Mouse (Mus musculus): ENCODE data around the gene Gm49366.
"Not testable (repeated sequence)": the region's sequence is repeated elsewhere in the genome, so short reads cannot be mapped to it uniquely, and the experiment has no call there.

The Gm49366 gene

DNA sequence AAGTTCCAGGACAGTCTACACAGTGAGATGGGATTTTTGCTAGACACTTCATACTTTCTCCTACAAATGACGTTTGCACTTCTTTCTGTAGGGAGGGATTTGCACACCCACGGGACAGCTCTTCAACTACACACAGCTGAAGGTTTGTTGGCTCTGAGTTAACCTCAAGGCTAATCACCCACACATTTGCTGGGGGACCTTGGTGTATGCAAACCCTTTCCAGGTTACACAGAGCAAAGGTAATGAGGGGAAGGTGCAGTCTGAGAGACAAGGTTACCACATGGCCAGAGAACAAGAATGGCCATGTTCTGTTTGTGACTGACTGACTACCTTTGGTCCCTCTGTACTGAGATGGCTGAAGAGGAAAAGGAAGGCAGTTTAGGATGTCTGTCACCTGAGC is 45.1 kb downstream of the Gm49366 start:
- DNase-seq (ENCODE audit: low read depth, low spot score): no peak

DNA sequence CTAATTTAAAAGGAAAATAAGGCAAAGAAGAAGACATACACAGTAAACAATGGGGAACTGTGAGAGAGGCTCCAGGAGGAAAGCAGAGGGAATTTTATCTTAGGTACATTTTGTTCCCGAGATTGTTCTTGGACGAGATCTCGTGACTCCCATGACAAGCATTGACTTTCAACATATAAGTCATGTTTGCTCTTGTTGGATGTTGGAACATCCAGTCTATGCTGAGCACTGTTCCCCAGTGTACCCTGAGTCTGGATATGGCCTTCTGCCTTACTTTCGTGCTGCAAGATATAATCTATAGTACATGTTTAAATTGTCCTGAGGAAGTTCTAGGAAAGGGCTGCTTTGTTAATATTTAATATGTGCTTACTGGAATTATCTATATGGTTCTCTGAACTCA is 45.8 kb downstream of the Gm49366 start:
- DNase-seq (ENCODE audit: low read depth, low spot score): no peak

DNA sequence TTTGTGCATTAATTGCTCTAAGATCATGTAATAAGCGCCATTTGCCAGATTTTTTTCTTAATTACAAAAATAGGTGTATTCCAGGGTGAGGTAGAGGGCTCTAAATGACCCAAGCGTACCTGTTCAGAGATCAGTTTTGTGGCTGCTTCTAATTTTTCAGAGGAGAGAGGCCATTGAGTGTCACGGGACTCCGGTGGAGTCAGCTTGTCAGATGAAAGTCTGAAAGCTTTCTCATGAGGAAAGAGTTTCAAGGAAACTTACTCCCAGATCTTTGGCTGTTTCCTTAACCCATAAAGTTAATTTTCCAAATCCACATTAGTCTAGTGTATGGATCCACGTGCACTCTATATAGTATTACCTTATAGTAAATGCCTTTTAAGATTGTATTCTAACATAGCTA is 55.9 kb downstream of the Gm49366 start:
- DNase-seq (ENCODE audit: low read depth, low spot score): not testable (repeated sequence)

DNA sequence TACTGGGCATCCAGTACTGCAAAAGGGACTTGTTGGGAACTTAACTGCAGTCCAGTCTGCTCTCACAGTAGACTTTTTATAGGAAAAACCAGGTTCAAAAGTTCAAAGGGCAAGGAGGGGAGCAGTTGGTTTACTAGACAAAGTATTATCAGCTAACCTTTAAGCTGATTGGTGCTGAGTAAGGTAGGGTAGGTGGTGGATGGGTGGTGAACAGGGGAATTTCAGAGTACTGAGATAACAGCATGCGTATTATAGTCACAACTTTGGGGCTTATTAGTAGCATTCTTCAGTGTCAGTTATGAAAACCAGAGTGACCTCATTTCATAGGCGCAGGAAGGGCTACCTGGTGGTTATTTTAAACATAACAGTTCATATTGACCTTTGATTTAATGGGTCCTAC is 60.9 kb downstream of the Gm49366 start:
- DNase-seq (ENCODE audit: low read depth, low spot score): no peak

DNA sequence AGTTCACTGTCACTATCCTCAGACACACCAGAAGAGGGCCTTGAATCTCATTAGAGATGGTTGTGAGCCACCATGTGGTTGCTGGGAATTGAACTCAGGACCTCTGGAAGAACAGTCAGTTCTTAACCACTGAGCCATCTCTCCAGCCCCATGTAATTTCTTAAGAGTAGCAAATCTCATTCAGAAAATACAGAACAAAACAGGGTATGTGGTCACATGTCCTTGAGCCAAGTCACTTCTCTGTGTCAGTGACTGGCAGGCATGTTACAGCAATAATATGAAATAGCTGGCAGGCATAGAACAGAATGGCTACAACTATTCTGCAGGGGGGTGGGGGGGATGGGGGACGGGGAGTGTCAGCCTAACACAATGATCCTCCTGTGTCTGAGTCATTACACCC is 61.3 kb downstream of the Gm49366 start:
- no peak for DNase-seq (ENCODE audit: low read depth, low spot score)

DNA sequence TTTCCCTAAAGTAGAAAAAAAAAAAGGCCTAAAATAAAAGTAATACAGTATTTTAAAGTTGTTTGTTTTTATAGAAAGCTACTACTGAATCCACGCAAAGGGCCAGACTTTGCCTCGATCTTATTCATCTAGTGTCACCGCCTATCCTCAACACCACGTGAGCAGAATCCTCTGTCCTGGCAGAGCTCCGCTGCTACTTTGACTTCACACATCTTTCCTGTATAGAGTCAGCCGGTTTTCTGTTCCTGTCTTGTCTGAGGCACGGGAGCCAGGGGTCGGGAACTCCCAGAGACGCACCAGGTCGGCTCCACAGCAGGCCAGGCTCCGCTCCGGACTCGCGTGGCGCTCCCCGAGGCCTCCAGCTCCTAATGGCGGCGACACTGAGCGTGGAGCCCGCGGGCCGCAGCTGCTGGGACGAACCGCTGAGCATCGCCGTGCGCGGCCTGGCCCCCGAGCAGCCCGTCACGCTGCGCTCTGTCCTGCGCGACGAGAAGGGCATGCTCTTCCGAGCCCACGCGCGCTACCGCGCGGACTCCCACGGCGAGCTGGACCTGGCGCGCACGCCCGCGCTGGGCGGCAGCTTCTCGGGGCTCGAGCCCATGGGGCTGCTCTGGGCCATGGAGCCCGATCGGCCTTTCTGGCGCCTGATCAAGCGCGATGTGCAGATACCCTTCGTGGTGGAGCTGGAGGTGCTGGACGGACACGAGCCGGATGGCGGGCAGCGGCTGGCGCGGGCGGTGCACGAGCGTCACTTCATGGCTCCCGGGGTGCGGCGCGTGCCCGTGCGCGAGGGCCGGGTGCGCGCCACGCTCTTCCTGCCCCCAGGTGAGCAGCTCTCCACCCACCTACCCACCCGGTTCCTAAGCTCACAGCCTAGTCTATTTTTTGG is 62.1 kb downstream of the Gm49366 start, which contains the start of gene Acot6:
Gene Acot6 (plus strand): TSS at position 51 of the 889 bp plus-strand sequence.
- DNase-seq (ENCODE audit: low read depth, low spot score): peak; percentile 43

DNA sequence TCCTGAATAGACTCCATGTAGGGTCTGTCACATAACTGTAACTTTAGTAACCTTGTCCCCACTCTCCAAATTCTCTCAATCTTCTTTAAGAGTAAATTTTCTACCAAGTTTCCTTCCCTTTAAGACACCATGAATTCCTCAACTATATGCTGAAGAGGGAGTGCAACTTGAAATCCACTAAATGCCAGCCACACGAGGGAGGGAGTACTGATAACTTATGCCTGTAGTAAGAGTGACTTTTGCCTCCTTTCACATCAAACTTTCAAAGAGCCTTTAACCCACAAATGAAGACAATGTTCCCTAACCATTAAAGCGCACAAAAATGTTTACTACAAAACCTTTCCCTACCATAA is 62.7 kb downstream of the Gm49366 start:
- DNase-seq (ENCODE audit: low read depth, low spot score): no peak

DNA sequence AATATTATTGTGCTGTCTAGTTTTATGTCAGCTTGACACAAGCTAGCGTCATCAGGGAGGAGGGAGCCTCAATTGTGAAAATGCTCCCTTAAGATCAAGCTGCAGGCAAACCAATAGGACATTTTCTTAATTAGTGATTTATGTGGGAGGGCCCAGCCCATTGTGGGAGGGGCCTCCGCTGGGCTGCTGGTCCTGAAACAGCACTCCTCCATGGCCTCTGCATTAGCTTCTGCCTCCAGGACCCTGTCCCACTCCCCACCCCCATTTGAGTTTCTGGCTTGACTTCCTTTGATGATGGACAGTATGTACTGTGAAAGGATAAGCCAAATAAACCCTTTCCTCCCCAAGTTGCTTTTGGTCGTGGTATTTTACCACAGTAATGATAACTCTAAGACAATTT is 68.3 kb downstream of the Gm49366 start:
- no peak for DNase-seq (ENCODE audit: low read depth, low spot score)

DNA sequence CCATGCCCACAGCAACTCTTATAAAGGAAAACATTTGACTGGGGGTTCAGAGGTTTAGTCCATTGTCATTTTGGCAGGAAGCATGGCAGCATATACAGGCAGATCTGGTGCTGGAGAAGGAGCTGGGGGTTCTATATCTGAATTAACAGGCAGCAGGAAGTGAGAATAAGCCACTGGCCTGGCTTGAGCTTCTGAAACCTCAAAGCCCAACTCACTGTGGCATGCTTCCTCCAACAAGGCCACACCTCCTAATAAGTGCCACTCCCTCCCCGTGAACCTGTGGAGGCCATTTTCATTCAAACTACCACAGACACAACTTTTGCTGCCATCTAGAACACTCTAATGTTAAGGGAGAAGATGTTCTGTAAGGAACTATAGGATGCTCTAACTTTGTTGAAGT is 69.0 kb downstream of the Gm49366 start:
- no peak for DNase-seq (ENCODE audit: low read depth, low spot score)

All from telencephalon, adult 2 months (tissue).